14 mouse cellular contexts compared by ENCODE assay signal in the genomic region with DNA sequence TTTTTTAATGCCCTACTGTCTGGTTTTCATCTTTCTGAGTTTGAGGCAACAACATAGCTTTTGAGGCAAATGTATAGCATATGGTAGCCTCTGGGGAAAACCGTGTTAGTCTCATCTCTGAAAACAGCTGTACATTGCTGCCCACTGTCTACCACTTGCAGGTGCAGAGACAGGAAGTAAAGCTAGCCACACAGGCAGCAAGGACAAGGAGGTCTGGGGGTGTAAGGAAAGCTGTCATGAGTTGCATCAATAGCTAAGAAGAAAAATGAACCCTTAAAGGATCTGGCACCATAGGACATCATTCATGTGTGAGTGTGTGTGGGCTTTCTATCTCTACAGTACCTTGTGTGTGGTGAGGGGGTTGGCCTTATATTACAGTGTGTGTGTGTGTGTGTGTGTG. TPM values are rescaled to one million over a fixed set of nuclear protein-coding genes. Genes with fewer than 3 reads are reported as not detected.
DNase-seq lines count a peak whose midpoint lies in the region; ATAC-seq lines count a peak whose summit lies in the region.
"Had no signal": no experiment of that assay in that cellular context is flagged by ENCODE, and none has a peak within 500 bp of the region (broad histone marks: within the 10 kb centered on the region; RNA-seq: fewer than 3 reads in every experiment).

No protein-coding gene starts in this region.

- H3K9me3 ChIP-seq in heart, embryonic 10.5 days = no peaks in the 10 kb centered on the region
- H3K9me3 ChIP-seq in hindbrain, embryonic 12.5 days (replicated peaks) = no peaks in the 10 kb centered on the region
- no peaks in the 10 kb centered on the region for H3K9me3 ChIP-seq in neural tube, embryonic 15.5 days (replicated peaks)
- H3K9me3 ChIP-seq: limb, embryonic 13.5 days had no signal

- no peak overlapping the region for H3K4me2 ChIP-seq in hindbrain, embryonic 12.5 days (replicated peaks)
- H3K4me2 ChIP-seq in neural tube, embryonic 15.5 days = no peak overlapping the region
- H3K4me2 ChIP-seq: limb, embryonic 13.5 days had no signal

- peak; percentile 44 for ATAC-seq in megakaryocyte progenitor cell, adult 5-6 weeks (replicated peaks; ENCODE audit: poor library complexity)
- no peak for ATAC-seq in hindbrain, embryonic 12.5 days (ENCODE audit: low FRiP score)
- ATAC-seq in neural tube, embryonic 15.5 days (ENCODE audit: low FRiP score) = no peak
- ATAC-seq: hindbrain, embryonic 16.5 days; lung, postnatal 0 days; midbrain, embryonic 16.5 days had no signal

- no peaks in the 10 kb centered on the region for H3K4me1 ChIP-seq in heart, embryonic 10.5 days
- H3K4me1 ChIP-seq in hindbrain, embryonic 12.5 days = no peaks in the 10 kb centered on the region
- H3K4me1 ChIP-seq in neural tube, embryonic 15.5 days = no peaks in the 10 kb centered on the region
- H3K4me1 ChIP-seq: limb, embryonic 13.5 days had no signal

- DNase-seq in heart, adult 11 months = peak; percentile 64
- no peak for DNase-seq in heart, embryonic 10.5 days (ENCODE audit: low spot score)
- DNase-seq in T-cell, adult 2 months (ENCODE audit: low spot score) = peak; percentile 66
- peak; percentile 80 for DNase-seq in thymus, postnatal 0 days (ENCODE audit: low spot score)
- DNase-seq in layer of hippocampus, adult 18-20 months (ENCODE audit: low spot score in 2 of 2) = no peak
- DNase-seq: adrenal gland, postnatal 14 days; cerebellum, adult 11 months had no signal

- H3K36me3 ChIP-seq in heart, embryonic 10.5 days = no peaks in the 10 kb centered on the region
- no peaks in the 10 kb centered on the region for H3K36me3 ChIP-seq in hindbrain, embryonic 12.5 days
- no peaks in the 10 kb centered on the region for H3K36me3 ChIP-seq in neural tube, embryonic 15.5 days
- H3K36me3 ChIP-seq: limb, embryonic 13.5 days had no signal

- no peaks in the 10 kb centered on the region for H3K27me3 ChIP-seq in heart, embryonic 10.5 days (ENCODE audit: insufficient read depth, poor library complexity, severe bottlenecking)
- no peaks in the 10 kb centered on the region for H3K27me3 ChIP-seq in hindbrain, embryonic 12.5 days
- no peaks in the 10 kb centered on the region for H3K27me3 ChIP-seq in neural tube, embryonic 15.5 days (replicated peaks)
- H3K27me3 ChIP-seq: limb, embryonic 13.5 days had no signal

- no peak overlapping the region for H3K27ac ChIP-seq in heart, embryonic 10.5 days
- no peak overlapping the region for H3K27ac ChIP-seq in hindbrain, embryonic 12.5 days
- H3K27ac ChIP-seq in neural tube, embryonic 15.5 days (replicated peaks) = no peak overlapping the region
- H3K27ac ChIP-seq: limb, embryonic 13.5 days had no signal

- no peak overlapping the region for H3K4me3 ChIP-seq in heart, embryonic 10.5 days
- H3K4me3 ChIP-seq in hindbrain, embryonic 12.5 days = no peak overlapping the region
- no peak overlapping the region for H3K4me3 ChIP-seq in neural tube, embryonic 15.5 days (replicated peaks)
- H3K4me3 ChIP-seq: limb, embryonic 13.5 days had no signal

- WGBS in heart, embryonic 10.5 days = 66% methylated on average over 1 of the region's 1 CpGs
- WGBS in hindbrain, embryonic 12.5 days = 56% methylated on average over 1 of the region's 1 CpGs
- 64% methylated on average over 1 of the region's 1 CpGs for WGBS in neural tube, embryonic 15.5 days

- no peak overlapping the region for H3K9ac ChIP-seq in hindbrain, embryonic 12.5 days
- H3K9ac ChIP-seq in neural tube, embryonic 15.5 days (replicated peaks) = no peak overlapping the region
- H3K9ac ChIP-seq: limb, embryonic 13.5 days had no signal

RNA-seq across cellular contexts. Expression of a gene that starts 58.4 kb away (rescaled TPM):
- 9.9 and 13.4 TPM in 2 replicates for polyA plus RNA-seq in heart, embryonic 10.5 days (2016; fragmentation: Nextera tagmentation; extraction: Ambion mirVana)
- 31.4 TPM in 2 replicates for total RNA-seq in megakaryocyte progenitor cell, adult 5-6 weeks (2015)
- total RNA-seq in megakaryocyte progenitor cell, adult 5-6 weeks (2017) = 36.8 and 59.3 TPM in 2 replicates
- 11.0 and 14.9 TPM in 2 replicates for polyA plus RNA-seq in thymus, postnatal 0 days (2015; fragmentation: Nextera tagmentation; extraction: Ambion mirVana)
- 10 to 100 TPM; 24.4 to 27.3 TPM for total RNA-seq in layer of hippocampus, adult 18-20 months (2021)
- polyA plus RNA-seq in hindbrain, embryonic 12.5 days (2016; fragmentation: Nextera tagmentation; extraction: Ambion mirVana) = 16.5 and 19.8 TPM in 2 replicates
- polyA plus RNA-seq in neural tube, embryonic 15.5 days (2015; fragmentation: Nextera tagmentation; extraction: Ambion mirVana) = 10.3 and 10.4 TPM in 2 replicates

Comparison
In these comparisons a context has a peak if more than half of its experiments do, and no peak if none do; other contexts are left out.
1. DNase-seq: peak in heart, adult 11 months (single experiment), T-cell, adult 2 months (single experiment) and thymus, postnatal 0 days (single experiment); none in heart, embryonic 10.5 days (single experiment) and layer of hippocampus, adult 18-20 months (0 of 2).